Mouse (Mus musculus) E14TG2a.4 (cell line): ENCODE measurements around the gene Usp7.
A peak's percentile ranks its signal among the peaks of the same experiment; 100 is the strongest.

ENCODE experiments used
- H3K27me3 ChIP-seq: 2 replicates; pipeline ENCODE4 v1.6.1; 2014; ENCODE audit warnings: low read length, control low read depth; ENCODE audit not compliant: insufficient read depth
- H3K36me3 ChIP-seq: 2 replicates; pipeline ENCODE4 v1.6.1; 2014; ENCODE audit warnings: low read length, control low read depth; ENCODE audit not compliant: insufficient read depth
- H3K4me1 ChIP-seq: replicated peaks from 2 replicates; pipeline ENCODE4 v1.6.1; 2014; ENCODE audit warnings: low read depth, low read length, control low read depth
- H3K4me3 ChIP-seq: replicated peaks from 2 replicates; pipeline ENCODE4 v1.5.1; 2014; ENCODE audit warnings: mild to moderate bottlenecking, low read length
- H3K9me3 ChIP-seq: 2 replicates; pipeline ENCODE4 v1.6.1; 2014; ENCODE audit warnings: low read length, control low read depth
- CTCF ChIP-seq: conservative IDR thresholded peaks from 2 replicates; pipeline ENCODE4 v1.5.1; 2014; ENCODE audit warnings: low read length
- NANOG ChIP-seq: IDR thresholded peaks from 2 replicates; pipeline ENCODE4 v1.6.1; 2014; ENCODE audit warnings: borderline replicate concordance, low read length, mixed read lengths
- POU5F1 ChIP-seq: IDR thresholded peaks from 2 replicates; pipeline ENCODE4 v1.6.1; 2014; ENCODE audit warnings: low read length, borderline replicate concordance

The Usp7 gene

GRCm38 (mm10) chr16:8791949-8792557 lies at the start of gene Usp7:
Usp7 (minus strand) TSS chr16:8792308.
- peaks cover 14% of the 10 kb centered on the region for H3K36me3 ChIP-seq
- H3K4me1 ChIP-seq = peaks cover 81% of the 10 kb centered on the region
- no peaks in the 10 kb centered on the region for H3K9me3 ChIP-seq
- TF ChIP-seq POU5F1 (no peak), CTCF (no peak)
- H3K4me3 ChIP-seq = peak within 1 kb of the TSS; percentile 80
- no peaks in the 10 kb centered on the region for H3K27me3 ChIP-seq

- H3K4me3 ChIP-seq = no peak overlapping the region
- H3K9me3 ChIP-seq = no peaks in the 10 kb centered on the region
- H3K36me3 ChIP-seq = peaks cover 91% of the 10 kb centered on the region
- no peak for TF ChIP-seq NANOG
- TF ChIP-seq POU5F1 = no peak
- no peak for TF ChIP-seq CTCF
- no peaks in the 10 kb centered on the region for H3K27me3 ChIP-seq
- peaks cover 93% of the 10 kb centered on the region for H3K4me1 ChIP-seq
Observed at GRCm38 (mm10) chr16:8840557-8840956, 48.4 kb upstream of the Usp7 start.

- TF ChIP-seq NANOG = peak; percentile 59
- TF ChIP-seq CTCF = no peak
- TF ChIP-seq POU5F1 = peak; percentile 20; the same call in 1 of the 2 replicates
- Histone ChIP-seq H3K9me3 (no peaks in the 10 kb centered on the region), H3K4me3 (0 out of 2 replicates have a peak overlapping the region, but pooled peaks have one; percentile 3), H3K27me3 (no peaks in the 10 kb centered on the region), H3K4me1 (peaks cover 94% of the 10 kb centered on the region), H3K36me3 (peaks cover 91% of the 10 kb centered on the region)
Observed at GRCm38 (mm10) chr16:8838921-8839320, 46.8 kb upstream of the Usp7 start.

- H3K36me3 ChIP-seq = peaks cover 91% of the 10 kb centered on the region
Observed at GRCm38 (mm10) chr16:8837595-8837994, 45.5 kb upstream of the Usp7 start.

GRCm38 (mm10) chr16:8836876-8837275 lies 44.8 kb upstream of the Usp7 start:
- Histone ChIP-seq H3K4me1 (peaks cover 94% of the 10 kb centered on the region), H3K27me3 (no peaks in the 10 kb centered on the region), H3K36me3 (peaks cover 89% of the 10 kb centered on the region), H3K9me3 (no peaks in the 10 kb centered on the region), H3K4me3 (no peak overlapping the region)
- no peak for TF ChIP-seq NANOG
- no peak for TF ChIP-seq POU5F1
- TF ChIP-seq CTCF = no peak

More at GRCm38 (mm10) chr16:8837595-8837994, 45.5 kb upstream of the Usp7 start:
- Histone ChIP-seq H3K9me3 (no peaks in the 10 kb centered on the region), H3K4me3 (peak overlapping the region; percentile 2; the same call in 1 of the 2 replicates), H3K4me1 (peaks cover 94% of the 10 kb centered on the region), H3K27me3 (no peaks in the 10 kb centered on the region)
- TF ChIP-seq POU5F1 (no peak), NANOG (no peak), CTCF (no peak)

- TF ChIP-seq POU5F1 = no peak
- no peak for TF ChIP-seq CTCF
- Histone ChIP-seq H3K4me3 (peak overlapping the region; percentile 97), H3K27me3 (no peaks in the 10 kb centered on the region), H3K36me3 (peaks cover 46% of the 10 kb centered on the region), H3K9me3 (no peaks in the 10 kb centered on the region), H3K4me1 (peaks cover 67% of the 10 kb centered on the region)
Observed at GRCm38 (mm10) chr16:8831241-8831640, 39.1 kb upstream of the Usp7 start.

- Histone ChIP-seq H3K4me1 (peaks cover 67% of the 10 kb centered on the region), H3K9me3 (no peaks in the 10 kb centered on the region), H3K4me3 (peak overlapping the region; percentile 97), H3K27me3 (no peaks in the 10 kb centered on the region), H3K36me3 (peaks cover 45% of the 10 kb centered on the region)
- TF ChIP-seq POU5F1 = no peak
- TF ChIP-seq NANOG = no peak
- no peak for TF ChIP-seq CTCF
Observed at GRCm38 (mm10) chr16:8830431-8831211, 38.5 kb upstream of the Usp7 start.

GRCm38 (mm10) chr16:8829564-8830359 lies 37.7 kb upstream of the Usp7 start, which contains the start of gene 1810013L24Rik:
1810013L24Rik (plus strand) TSS chr16:8830100.
- TF ChIP-seq CTCF = no peak
- TF ChIP-seq POU5F1 = no peak
- no peak for TF ChIP-seq NANOG
- peaks cover 66% of the 10 kb centered on the region for H3K4me1 ChIP-seq
- no peaks in the 10 kb centered on the region for H3K9me3 ChIP-seq
- H3K36me3 ChIP-seq = peaks cover 36% of the 10 kb centered on the region
- H3K4me3 ChIP-seq = peak within 1 kb of the TSS; percentile 97
- no peaks in the 10 kb centered on the region for H3K27me3 ChIP-seq
